Mouse (Mus musculus) G1E (cell line): ENCODE measurements around the gene Gm42674.

Source experiments
- CTCF ChIP-seq: IDR thresholded peaks from 2 replicates; pipeline ENCODE4 v1.5.1; 2012; ENCODE audit warnings: low read depth, low read length, inconsistent platforms, mixed read lengths
- GATA1 ChIP-seq: IDR thresholded peaks from 2 replicates; pipeline ENCODE4 v1.6.1; 2012; ENCODE audit warnings: borderline replicate concordance, low read length, inconsistent platforms, mixed read lengths
- TAL1 ChIP-seq: conservative IDR thresholded peaks from 2 replicates; pipeline ENCODE4 v1.6.1; 2012; ENCODE audit warnings: low read depth, low read length, inconsistent platforms, mixed read lengths

DNA sequence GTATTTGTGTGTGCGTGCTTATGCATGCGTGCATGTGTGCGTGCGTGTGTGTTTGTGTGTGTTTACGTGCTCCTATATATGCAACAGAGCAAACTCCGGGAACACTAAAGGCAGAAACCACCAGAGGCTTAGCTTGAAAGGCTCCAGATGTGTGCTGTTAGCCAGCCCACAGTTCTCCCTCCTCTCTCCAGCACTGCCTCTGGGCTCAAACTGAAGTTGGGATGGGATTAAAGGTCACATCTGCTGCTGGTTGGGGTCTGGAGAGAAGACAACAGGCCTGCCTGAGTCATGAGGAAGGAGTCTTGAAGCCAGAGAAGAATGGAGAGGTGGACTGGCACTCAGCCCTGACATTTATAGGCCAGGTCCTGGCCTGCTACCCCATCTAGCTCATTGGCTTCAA lies 4.5 kb downstream of the Gm42674 start:
- TF ChIP-seq GATA1 (no peak), TAL1 (no peak), CTCF (no peak)
